Mouse (Mus musculus) E14TG2a.4 (cell line): ENCODE results near the gene Alpk1.

ENCODE experiments used
- CTCF ChIP-seq: conservative IDR thresholded peaks from 2 replicates; pipeline ENCODE4 v1.5.1; 2014; ENCODE audit warnings: low read length
- NANOG ChIP-seq: IDR thresholded peaks from 2 replicates; pipeline ENCODE4 v1.6.1; 2014; ENCODE audit warnings: borderline replicate concordance, low read length, mixed read lengths

GRCm38 (mm10) chr3:127827123-127827522 lies 46.8 kb upstream of the Alpk1 start:
- TF ChIP-seq CTCF (no peak), NANOG (no peak)
